Mouse (Mus musculus) C2C12 (cell line): Measurements from ENCODE around the gene Olfr1162. TPM values are rescaled to one million over a fixed set of nuclear protein-coding genes. Genes with fewer than 3 reads are reported as not detected.
"Not testable (repeated sequence)": the region's sequence is repeated elsewhere in the genome, so short reads cannot be mapped to it uniquely, and the experiment has no call there.

ENCODE experiments used
- H3K27me3 ChIP-seq: one replicate; pipeline ENCODE4 v1.6.1; 2011; ENCODE audit not compliant: control insufficient read depth, insufficient read depth, insufficient read length
- H3K36me3 ChIP-seq: one replicate; pipeline ENCODE4 v1.6.1; 2011; ENCODE audit not compliant: control insufficient read depth, insufficient read depth
- H3K4me3 ChIP-seq: one replicate; pipeline ENCODE4 v1.5.1; 2011; ENCODE audit warnings: mild to moderate bottlenecking, control low read depth; ENCODE audit not compliant: poor library complexity, insufficient read depth, severe bottlenecking
- H3K79me2 ChIP-seq: one replicate; pipeline ENCODE4 v1.6.1; 2011; ENCODE audit not compliant: control insufficient read depth, insufficient read depth
- H3K79me3 ChIP-seq: one replicate; pipeline ENCODE4 v1.6.1; 2011; ENCODE audit warnings: low read depth, control low read depth
- H3ac ChIP-seq: one replicate; pipeline ENCODE3; 2011; ENCODE audit warnings: low read depth; ENCODE audit not compliant: control insufficient read depth, insufficient read length
- CEBPB ChIP-seq: IDR thresholded peaks from one replicate; pipeline ENCODE4 v1.6.1; 2011; ENCODE audit warnings: low read depth, mild to moderate bottlenecking, control low read depth, moderate library complexity
- CTCF ChIP-seq: IDR thresholded peaks from one replicate; pipeline ENCODE4 v1.5.1; 2011; ENCODE audit not compliant: control insufficient read depth, insufficient read depth, insufficient read length
- FOSL1 ChIP-seq: IDR thresholded peaks from one replicate; pipeline ENCODE4 v1.8.0; 2011; ENCODE audit warnings: mild to moderate bottlenecking, low read length; ENCODE audit not compliant: poor library complexity, insufficient read depth, severe bottlenecking
- MAX ChIP-seq: IDR thresholded peaks from one replicate; pipeline ENCODE4 v1.6.1; 2011; ENCODE audit warnings: mild to moderate bottlenecking, control low read depth
- MYOD1 ChIP-seq: IDR thresholded peaks from one replicate; pipeline ENCODE4 v1.6.1; 2011; ENCODE audit warnings: low read depth; ENCODE audit not compliant: control insufficient read depth, insufficient read length
- MYOG ChIP-seq: IDR thresholded peaks from one replicate; pipeline ENCODE4 v1.6.1; 2011; ENCODE audit not compliant: control insufficient read depth, insufficient read length; ENCODE audit errors: extremely low read depth
- USF1 ChIP-seq: IDR thresholded peaks from one replicate; pipeline ENCODE4 v1.6.1; 2011; ENCODE audit warnings: low read depth, mild to moderate bottlenecking, control low read depth, moderate library complexity
- long read RNA-seq, 2 experiments: library from polyadenylated mRNA; unstranded; transcript quantifications; one replicate each; pipeline ENCODE4 v2.0.0; 2019 to 2020
- polyA plus RNA-seq: library from polyadenylated mRNA; unstranded; fragments of >200 nt; fragmentation: generic; extraction: Trizol; gene quantifications from one replicate; pipeline ENCODE4 v1.2.1, GENCODE M21; 2012; ENCODE audit warnings: missing spikeins

Gene Olfr1162
- polyA plus RNA-seq, result not detected
- long read RNA-seq, experiment 1, result 0 reads
- long read RNA-seq, experiment 2, result 0 reads

- Histone ChIP-seq H3K4me3 (no peak within 1 kb of the TSS), H3K79me2 (no peaks in the 10 kb centered on the region), H3K36me3 (no peaks in the 10 kb centered on the region), H3K27me3 (no peaks in the 10 kb centered on the region), H3K79me3 (no peaks in the 10 kb centered on the region), H3ac (no peak within 1 kb of the TSS)
- TF ChIP-seq MAX, result no peak
- TF ChIP-seq MYOG, result no peak
- no peak for TF ChIP-seq USF1
Observed at GRCm38 (mm10) chr2:88051029-88051428, at the start of gene Olfr1162. Olfr1162 (minus strand) TSS chr2:88051129.

- no peaks in the 10 kb centered on the region for H3K79me2 ChIP-seq
- no peak within 1 kb of the TSS for H3ac ChIP-seq
- H3K36me3 ChIP-seq, result no peaks in the 10 kb centered on the region
- no peak for TF ChIP-seq MYOG
- no peak for TF ChIP-seq CEBPB
- TF ChIP-seq USF1, result no peak
- no peak for TF ChIP-seq MYOD1
- TF ChIP-seq FOSL1, result no peak
- TF ChIP-seq CTCF, result no peak
- TF ChIP-seq MAX, result no peak
- H3K79me3 ChIP-seq, result no peaks in the 10 kb centered on the region
- H3K4me3 ChIP-seq, result no peak within 1 kb of the TSS
- H3K27me3 ChIP-seq, result no peaks in the 10 kb centered on the region
Observed at GRCm38 (mm10) chr2:88093866-88094265, 42.9 kb upstream of the Olfr1162 start, which contains the start of gene Olfr1164. Olfr1164 (minus strand) TSS chr2:88093966.

DNA sequence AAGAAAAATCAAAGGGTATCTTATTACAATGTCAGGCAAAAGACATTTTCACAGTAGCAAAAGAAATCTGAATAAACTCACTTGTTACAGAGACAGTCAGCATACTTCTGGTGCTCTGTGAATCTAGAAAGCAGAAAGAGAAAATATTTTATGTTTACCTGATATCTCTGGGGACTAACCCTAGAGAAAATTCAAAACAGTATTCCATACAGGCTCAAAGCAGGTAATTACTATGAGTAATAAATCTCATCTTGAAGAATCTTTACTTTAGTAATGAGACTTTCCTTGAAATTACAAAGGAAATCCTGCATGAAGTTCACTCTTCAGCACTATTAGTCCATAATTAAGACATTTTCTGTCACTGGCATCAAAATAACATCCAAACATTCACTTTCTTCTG lies 20.8 kb upstream of the Olfr1162 start, which contains the start of gene Olfr1163:
Gene Olfr1163 (minus strand): TSS at position 101 of the 400 bp plus-strand sequence.
- Histone ChIP-seq H3K36me3 (no peaks in the 10 kb centered on the region), H3K79me2 (no peaks in the 10 kb centered on the region), H3K79me3 (no peaks in the 10 kb centered on the region), H3ac (no peak within 1 kb of the TSS), H3K4me3 (no peak within 1 kb of the TSS), H3K27me3 (no peaks in the 10 kb centered on the region)
- no peak for TF ChIP-seq MAX
- TF ChIP-seq FOSL1, result no peak
- no peak for TF ChIP-seq MYOD1
- TF ChIP-seq MYOG, result no peak
- TF ChIP-seq USF1, result no peak

DNA sequence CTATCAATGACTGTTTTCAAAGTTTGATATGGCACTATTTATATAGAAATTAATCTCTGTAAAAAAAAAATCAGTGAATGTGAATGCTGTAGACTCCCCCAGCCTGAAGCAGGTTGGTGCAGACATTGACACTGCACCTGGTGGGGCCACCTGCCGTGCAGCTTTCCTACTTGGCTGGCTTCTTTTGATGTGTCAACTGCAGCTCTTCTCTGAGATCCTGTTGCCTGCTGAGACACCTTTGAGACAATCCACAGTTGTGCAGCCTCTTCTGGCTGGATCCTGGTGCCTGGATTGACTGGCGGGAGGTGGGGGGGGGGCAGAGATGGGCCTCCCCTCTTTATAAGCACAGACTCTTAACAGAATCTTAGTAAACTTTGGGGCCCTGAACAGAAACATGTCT lies 12.7 kb upstream of the Olfr1162 start:
- TF ChIP-seq CEBPB (no peak), MYOG (no peak), FOSL1 (no peak), USF1 (no peak), MYOD1 (no peak), CTCF (no peak), MAX (no peak)
- Histone ChIP-seq H3K27me3 (no peaks in the 10 kb centered on the region), H3K79me2 (no peaks in the 10 kb centered on the region), H3K79me3 (no peaks in the 10 kb centered on the region), H3ac (no peak overlapping the region), H3K4me3 (no peak overlapping the region), H3K36me3 (no peaks in the 10 kb centered on the region)

DNA sequence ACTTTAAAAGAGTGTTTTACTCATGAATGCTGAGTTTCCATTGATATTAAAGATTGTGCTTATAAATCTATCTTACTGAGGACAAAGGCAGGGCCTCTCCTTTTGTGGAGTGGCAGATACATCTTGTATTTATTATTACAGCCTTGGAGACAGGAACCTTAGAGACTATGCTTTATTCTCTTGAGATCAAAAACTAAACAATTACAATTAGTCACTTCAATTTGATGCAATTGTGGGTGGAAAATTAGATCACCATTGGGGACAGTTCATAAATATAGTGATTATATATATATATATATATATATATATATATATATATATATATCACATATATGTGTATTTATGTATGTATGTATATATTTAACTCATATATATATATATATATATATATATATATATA lies 13.3 kb downstream of the Olfr1162 start, which contains the start of gene Olfr73:
Gene Olfr73 (minus strand): TSS at position 101 of the 400 bp plus-strand sequence.
- Histone ChIP-seq H3K79me2 (no peaks in the 10 kb centered on the region), H3K36me3 (no peaks in the 10 kb centered on the region), H3K4me3 (no peak within 1 kb of the TSS)

GRCm38 (mm10) chr2:88022474-88022873 lies 28.5 kb downstream of the Olfr1162 start, which contains the start of gene Olfr1161:
Olfr1161 (plus strand) TSS chr2:88022774.
- H3K79me3 ChIP-seq, H3K36me3 ChIP-seq, H3K4me3 ChIP-seq, H3K79me2 ChIP-seq, H3ac ChIP-seq, H3K27me3 ChIP-seq: not testable (repeated sequence)

More for the DNA sequence above, 13.3 kb downstream of the Olfr1162 start, which contains the start of gene Olfr73:
- H3ac ChIP-seq, result no peak within 1 kb of the TSS
- TF ChIP-seq CEBPB (no peak), CTCF (no peak), FOSL1 (no peak), MYOG (no peak)
- H3K27me3 ChIP-seq, result no peaks in the 10 kb centered on the region
- no peaks in the 10 kb centered on the region for H3K79me3 ChIP-seq
